ENCODE assay signal across 12 mouse cellular contexts in the genomic region with DNA sequence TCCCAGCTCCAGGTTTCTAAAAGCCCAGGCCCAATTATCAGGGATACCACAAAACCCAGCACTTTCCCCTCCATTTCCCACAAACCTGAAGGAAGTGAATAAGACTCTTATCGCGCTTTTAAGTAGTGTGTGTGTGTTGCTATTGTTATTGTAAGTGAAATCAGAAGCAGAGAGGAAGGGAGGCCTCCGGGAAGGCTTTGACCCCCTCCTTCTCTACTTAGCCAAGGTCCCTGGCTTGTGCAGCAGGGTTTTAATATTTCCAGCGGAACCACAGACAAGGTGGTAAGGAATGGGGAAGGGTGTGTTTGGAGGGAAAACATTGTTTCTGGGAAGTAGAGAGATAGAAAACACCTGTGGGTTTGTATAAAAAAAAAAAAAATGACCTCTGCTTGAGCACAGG. TPM values are rescaled to one million over a fixed set of nuclear protein-coding genes. Genes with fewer than 3 reads are reported as not detected.
DNase-seq lines count a peak whose midpoint lies in the region; ATAC-seq and TF ChIP-seq lines count a peak whose summit lies in the region.
"Had no signal": no experiment of that assay in that cellular context is flagged by ENCODE, and none has a peak within 500 bp of the region (broad histone marks: within the 10 kb centered on the region; RNA-seq: fewer than 3 reads in every experiment).

No protein-coding gene starts in this region.

- 34% methylated on average over 4 of the region's 4 CpGs for WGBS in heart, embryonic 11.5 days (ENCODE audit: insufficient replicate concordance)
- 53% methylated on average over 4 of the region's 4 CpGs for WGBS in spleen, adult 2 months
- 30% methylated on average over 4 of the region's 4 CpGs for WGBS in heart, embryonic 16.5 days
- WGBS in stomach, postnatal 0 days = 29% methylated on average over 4 of the region's 4 CpGs

- no peak for TF ChIP-seq POLR2A in spleen, adult 2 months (IDR thresholded peaks at IDR 0.05; ENCODE audit: low read depth, low read length)

- no peak for ATAC-seq in heart, embryonic 11.5 days (replicated peaks; ENCODE audit: insufficient number of reproducible peaks, low FRiP score, low TSS enrichment)
- peak; percentile 28; the same call in 1 of the 2 replicates for ATAC-seq in heart, embryonic 16.5 days (replicated peaks; ENCODE audit: extremely low read depth, insufficient read depth, low FRiP score)
- no peak for ATAC-seq in stomach, postnatal 0 days (ENCODE audit: low FRiP score, low TSS enrichment)

- peaks cover 19% of the 10 kb centered on the region for H3K4me1 ChIP-seq in heart, embryonic 11.5 days (ENCODE audit: control insufficient read depth, insufficient read depth, low read length)
- H3K4me1 ChIP-seq in spleen, adult 2 months (ENCODE audit: control insufficient read depth, insufficient read depth, insufficient read length) = peaks cover 6% of the 10 kb centered on the region
- 0 out of 2 replicates have a peak, but pooled peaks cover 2% of the 10 kb centered on the region for H3K4me1 ChIP-seq in heart, embryonic 16.5 days (ENCODE audit: control insufficient read depth, insufficient read depth, low read length)
- no peaks in the 10 kb centered on the region for H3K4me1 ChIP-seq in stomach, postnatal 0 days (replicated peaks; ENCODE audit: control insufficient read depth, insufficient read depth)
- H3K4me1 ChIP-seq: hindbrain, embryonic 15.5 days had no signal

- H3K27ac ChIP-seq in heart, embryonic 11.5 days (ENCODE audit: low read depth, low read length) = peak overlapping the region; percentile 70
- H3K27ac ChIP-seq in spleen, adult 2 months (ENCODE audit: insufficient read depth, low read length) = peak overlapping the region; percentile 69
- peak overlapping the region; percentile 66 for H3K27ac ChIP-seq in heart, embryonic 16.5 days (ENCODE audit: low read length)
- H3K27ac ChIP-seq in stomach, postnatal 0 days (replicated peaks) = peak overlapping the region; percentile 45
- H3K27ac ChIP-seq: limb, embryonic 12.5 days had no signal

- H3K27me3 ChIP-seq in heart, embryonic 11.5 days (ENCODE audit: control insufficient read depth, insufficient read depth, low read length) = no peaks in the 10 kb centered on the region
- H3K27me3 ChIP-seq in spleen, adult 2 months (ENCODE audit: control insufficient read depth, insufficient read depth, low read length) = no peaks in the 10 kb centered on the region
- H3K27me3 ChIP-seq in heart, embryonic 16.5 days (ENCODE audit: control insufficient read depth, insufficient read depth, low read length) = no peaks in the 10 kb centered on the region
- H3K27me3 ChIP-seq in stomach, postnatal 0 days (ENCODE audit: control insufficient read depth, insufficient read depth, low read length) = no peaks in the 10 kb centered on the region
- H3K27me3 ChIP-seq: hindbrain, embryonic 15.5 days; limb, embryonic 12.5 days had no signal

- no peaks in the 10 kb centered on the region for H3K9me3 ChIP-seq in heart, embryonic 11.5 days (replicated peaks; ENCODE audit: control insufficient read depth, low read length)
- no peaks in the 10 kb centered on the region for H3K9me3 ChIP-seq in heart, embryonic 16.5 days (replicated peaks; ENCODE audit: control insufficient read depth, low read length)
- no peaks in the 10 kb centered on the region for H3K9me3 ChIP-seq in stomach, postnatal 0 days (ENCODE audit: control insufficient read depth, low read length)
- H3K9me3 ChIP-seq: hindbrain, embryonic 15.5 days; limb, embryonic 12.5 days; midbrain, embryonic 10.5 days had no signal

- no peaks in the 10 kb centered on the region for H3K36me3 ChIP-seq in heart, embryonic 11.5 days (ENCODE audit: control insufficient read depth, insufficient read depth, low read length)
- no peaks in the 10 kb centered on the region for H3K36me3 ChIP-seq in spleen, adult 2 months (ENCODE audit: control insufficient read depth, insufficient read depth, low read length)
- no peaks in the 10 kb centered on the region for H3K36me3 ChIP-seq in heart, embryonic 16.5 days (ENCODE audit: control insufficient read depth, insufficient read depth)
- no peaks in the 10 kb centered on the region for H3K36me3 ChIP-seq in stomach, postnatal 0 days (ENCODE audit: control insufficient read depth, insufficient read depth, low read length)
- H3K36me3 ChIP-seq: hindbrain, embryonic 15.5 days; limb, embryonic 12.5 days; midbrain, embryonic 10.5 days had no signal

- no peak overlapping the region for H3K9ac ChIP-seq in heart, embryonic 11.5 days (ENCODE audit: low read depth, low read length)
- H3K9ac ChIP-seq in heart, embryonic 16.5 days (ENCODE audit: low read length) = no peak overlapping the region
- H3K9ac ChIP-seq in stomach, postnatal 0 days (ENCODE audit: low read length) = no peak overlapping the region
- H3K9ac ChIP-seq: hindbrain, embryonic 15.5 days; limb, embryonic 12.5 days had no signal

- H3K4me3 ChIP-seq in heart, embryonic 11.5 days (ENCODE audit: low read depth, low read length) = no peak overlapping the region
- no peak overlapping the region for H3K4me3 ChIP-seq in spleen, adult 2 months (ENCODE audit: extremely low read depth, insufficient read depth, insufficient read length)
- H3K4me3 ChIP-seq in heart, embryonic 16.5 days (ENCODE audit: low read length) = no peak overlapping the region
- no peak overlapping the region for H3K4me3 ChIP-seq in stomach, postnatal 0 days (ENCODE audit: low read depth, low read length)
- H3K4me3 ChIP-seq: hindbrain, embryonic 15.5 days; limb, embryonic 12.5 days; midbrain, embryonic 10.5 days had no signal

- TF ChIP-seq CTCF in spleen, adult 2 months (IDR thresholded peaks at IDR 0.05; ENCODE audit: extremely low read depth, insufficient read depth, insufficient read length, insufficient replicate concordance) = no peak
- no peak for TF ChIP-seq CTCF in stomach, postnatal 0 days (IDR thresholded peaks at IDR 0.05; ENCODE audit: low read depth)

- no peak overlapping the region for H3K4me2 ChIP-seq in heart, embryonic 11.5 days
- H3K4me2 ChIP-seq in heart, embryonic 16.5 days (ENCODE audit: low read depth, low read length) = no peak overlapping the region
- no peak overlapping the region for H3K4me2 ChIP-seq in stomach, postnatal 0 days (replicated peaks; ENCODE audit: low read depth)
- H3K4me2 ChIP-seq: hindbrain, embryonic 15.5 days; limb, embryonic 12.5 days had no signal

- TF ChIP-seq EP300 in stomach, postnatal 0 days (optimal IDR thresholded peaks at IDR 0.05) = no peak

- DNase-seq in heart, postnatal 4 days = no peak
- no peak for DNase-seq in spleen, adult 2 months (ENCODE audit: low read depth in 1 of 2, low spot score in 2 of 2)
- no peak for DNase-seq in spleen, postnatal 10 days (ENCODE audit: low spot score in 2 of 2)
- DNase-seq in stomach, postnatal 0 days (ENCODE audit: low spot score) = no peak
- DNase-seq in urinary bladder, postnatal 4 days (ENCODE audit: low spot score in 2 of 2) = no peak
- DNase-seq in frontal cortex, postnatal 14 days (ENCODE audit: low spot score in 2 of 2) = no peak
- DNase-seq: adrenal gland, postnatal 14 days had no signal

RNA-seq across cellular contexts. Expression of gene Atp1b3, which starts 34.4 kb away (rescaled TPM):
- polyA plus RNA-seq in heart, embryonic 11.5 days (2014; fragmentation: Nextera tagmentation; extraction: Ambion mirVana) = 149 and 177 TPM in 2 replicates
- 10 to 100 TPM; 77.6 to 81.1 TPM for total RNA-seq in heart, postnatal 4 days (2021)
- 68.2 and 118 TPM in 2 replicates for polyA plus RNA-seq in spleen, adult 2 months (2012; rRNA removed)
- polyA plus RNA-seq in heart, embryonic 16.5 days (2015; fragmentation: Nextera tagmentation; extraction: Ambion mirVana) = 125 and 136 TPM in 2 replicates
- 143 TPM in 2 replicates for polyA plus RNA-seq in stomach, postnatal 0 days (2015; fragmentation: Nextera tagmentation; extraction: Ambion mirVana)
